Mouse (Mus musculus) G1E-ER4 (cell line): Measurements from ENCODE around the gene Gm20388. TPM values are rescaled to one million over a fixed set of nuclear protein-coding genes. Genes with fewer than 3 reads are reported as not detected.

ENCODE experiments used
- GATA1 ChIP-seq: IDR thresholded peaks from one replicate; pipeline ENCODE4 v1.8.0; 2012; ENCODE audit warnings: low read length, inconsistent platforms
- polyA plus RNA-seq: library from polyadenylated mRNA; stranded (reverse); fragments of >175 nt; gene quantifications from 2 replicates; pipeline ENCODE4 v1.2.3, GENCODE M21; 2012

Gene Gm20388
- polyA plus RNA-seq, 1 experiment: not detected

- no peak for TF ChIP-seq GATA1
Observed at GRCm38 (mm10) chr8:120571561-120571960, 660.9 kb downstream of the Gm20388 start.

- no peak for TF ChIP-seq GATA1
Observed at GRCm38 (mm10) chr8:120572534-120572933, 661.9 kb downstream of the Gm20388 start.

GRCm38 (mm10) chr8:120573866-120574265 lies 663.2 kb downstream of the Gm20388 start:
- no peak for TF ChIP-seq GATA1

- no peak for TF ChIP-seq GATA1
Observed at GRCm38 (mm10) chr8:120574941-120575340, 664.3 kb downstream of the Gm20388 start.

GRCm38 (mm10) chr8:120575801-120576200 lies 665.2 kb downstream of the Gm20388 start:
- TF ChIP-seq GATA1: no peak

- TF ChIP-seq GATA1: no peak
Observed at GRCm38 (mm10) chr8:120577821-120578220, 667.2 kb downstream of the Gm20388 start.

GRCm38 (mm10) chr8:120580336-120581000 lies 669.8 kb downstream of the Gm20388 start:
- no peak for TF ChIP-seq GATA1

- TF ChIP-seq GATA1: no peak
Observed at GRCm38 (mm10) chr8:120581329-120581728, 670.7 kb downstream of the Gm20388 start.

GRCm38 (mm10) chr8:120581811-120582210 lies 671.2 kb downstream of the Gm20388 start:
- no peak for TF ChIP-seq GATA1

GRCm38 (mm10) chr8:120585521-120585920 lies 674.9 kb downstream of the Gm20388 start:
- TF ChIP-seq GATA1: no peak

- no peak for TF ChIP-seq GATA1
Observed at GRCm38 (mm10) chr8:120588908-120589771, 678.5 kb downstream of the Gm20388 start, which contains the start of gene Gins2. Gins2 (minus strand) TSS chr8:120589304.

GRCm38 (mm10) chr8:120589921-120590320 lies 679.3 kb downstream of the Gm20388 start:
- TF ChIP-seq GATA1: no peak

GRCm38 (mm10) chr8:120591587-120592292 lies 681.1 kb downstream of the Gm20388 start:
- no peak for TF ChIP-seq GATA1

GRCm38 (mm10) chr8:120594571-120594970 lies 683.9 kb downstream of the Gm20388 start:
- no peak for TF ChIP-seq GATA1

GRCm38 (mm10) chr8:120595963-120596362 lies 685.3 kb downstream of the Gm20388 start:
- TF ChIP-seq GATA1: no peak

- TF ChIP-seq GATA1: no peak
Observed at GRCm38 (mm10) chr8:120598579-120598978, 687.9 kb downstream of the Gm20388 start.
